Mouse (Mus musculus): Measurements from ENCODE around the gene Ybx3. TPM values are rescaled to one million over a fixed set of nuclear protein-coding genes. Genes with fewer than 3 reads are reported as not detected.

Ybx3 gene
- total RNA-seq (2021) = 100 to 1,000 TPM; 245 to 254 TPM
- long read RNA-seq, experiment 1, transcript Ybx3-203 (3 exons, 1,035 nt) = minor isoform, 6 of 607 reads
- long read RNA-seq, experiment 1, transcript Ybx3-201 (10 exons, 1,853 nt) = minor isoform, 151 of 607 reads
- long read RNA-seq, experiment 1, transcript Ybx3-202 (9 exons, 1,684 nt) = major isoform, 400 of 607 reads
- long read RNA-seq, experiment 1, partial matches to known transcripts = 13 of 607 reads
- long read RNA-seq, experiment 1, other reads (novel, unspliced or antisense) = 37 of 607 reads
- long read RNA-seq, experiment 2, transcript Ybx3-202 (9 exons, 1,684 nt) = major isoform, 204 of 327 reads
- long read RNA-seq, experiment 2, transcript Ybx3-201 (10 exons, 1,853 nt) = minor isoform, 76 of 327 reads
- long read RNA-seq, experiment 2, partial matches to known transcripts = 5 of 327 reads
- long read RNA-seq, experiment 2, other reads (novel, unspliced or antisense) = 40 of 327 reads

- peak; percentile 94 for DNase-seq
Measured at GRCm38 (mm10) chr6:131388040-131389021, at the start of gene Ybx3. Gene Ybx3, minus strand, starts transcription at chr6:131388476.

- DNase-seq = no peak
Measured at GRCm38 (mm10) chr6:131436626-131437025, 48.4 kb upstream of the Ybx3 start.

- no peak for DNase-seq
Measured at GRCm38 (mm10) chr6:131434088-131434487, 45.8 kb upstream of the Ybx3 start.

- peak; percentile 24 for DNase-seq
Measured at GRCm38 (mm10) chr6:131433153-131434048, 45.1 kb upstream of the Ybx3 start.

GRCm38 (mm10) chr6:131421572-131421971, 33.3 kb upstream of the Ybx3 start:
- peak; percentile 48 for DNase-seq

- DNase-seq = no peak
Measured at GRCm38 (mm10) chr6:131419614-131420013, 31.3 kb upstream of the Ybx3 start.

- peak; percentile 9 for DNase-seq
Measured at GRCm38 (mm10) chr6:131418770-131419169, 30.5 kb upstream of the Ybx3 start.

GRCm38 (mm10) chr6:131411116-131411843, 23.0 kb upstream of the Ybx3 start:
- no peak for DNase-seq

- DNase-seq = no peak
Measured at GRCm38 (mm10) chr6:131406957-131407356, 18.7 kb upstream of the Ybx3 start.

- no peak for DNase-seq
Measured at GRCm38 (mm10) chr6:131405896-131406295, 17.6 kb upstream of the Ybx3 start.

GRCm38 (mm10) chr6:131405174-131405573, 16.9 kb upstream of the Ybx3 start:
- DNase-seq = no peak

GRCm38 (mm10) chr6:131404260-131404659, 16.0 kb upstream of the Ybx3 start:
- DNase-seq = no peak

- DNase-seq = no peak
Measured at GRCm38 (mm10) chr6:131403036-131403435, 14.8 kb upstream of the Ybx3 start.

GRCm38 (mm10) chr6:131402606-131403005, 14.3 kb upstream of the Ybx3 start:
- DNase-seq = no peak

- DNase-seq = no peak
Measured at GRCm38 (mm10) chr6:131401259-131401658, 13.0 kb upstream of the Ybx3 start.

- no peak for DNase-seq
Measured at GRCm38 (mm10) chr6:131396650-131397049, 8.4 kb upstream of the Ybx3 start.

GRCm38 (mm10) chr6:131393873-131394660, 5.8 kb upstream of the Ybx3 start:
- no peak for DNase-seq

- peak; percentile 78 for DNase-seq
Measured at GRCm38 (mm10) chr6:131387221-131388039, 846 bp downstream of the Ybx3 start.

- DNase-seq = no peak
Measured at GRCm38 (mm10) chr6:131386416-131387019, 1.8 kb downstream of the Ybx3 start.
